Mouse (Mus musculus) spleen, adult 2 months (tissue): ENCODE measurements at regions not wholly inside any gene's neighbourhood (a gene's known extent, or its start where the extent isn't known, plus 50 kb on each side); places are given as distances from the start of the nearest gene placed in this dataset.

Source experiments
- CTCF ChIP-seq: fragments of 200-500 bp; IDR thresholded peaks from 2 replicates; pipeline ENCODE4 v1.5.1; 2011; ENCODE audit warnings: mild to moderate bottlenecking, inconsistent platforms; ENCODE audit not compliant: insufficient read depth, insufficient read length, insufficient replicate concordance; ENCODE audit errors: extremely low read depth
- POLR2A ChIP-seq: fragments of 200-500 bp; IDR thresholded peaks from 2 replicates; pipeline ENCODE4 v1.6.1; 2011; ENCODE audit warnings: low read depth, low read length, inconsistent platforms

- TF ChIP-seq CTCF (no peak), POLR2A (no peak)
Measured at GRCm38 (mm10) chr2:50627501-50627900, 330.9 kb upstream of the Mmadhc start.
